Mouse (Mus musculus) inflammation-experienced regulatory T-cells (primary cell): Measurements from ENCODE around the gene Gm49369. TPM values are rescaled to one million over a fixed set of nuclear protein-coding genes. Genes with fewer than 3 reads are reported as not detected.

Experiments used
- polyA plus RNA-seq, 2 experiments: library from polyadenylated mRNA; unstranded; fragments of 100-300 nt; shearing (Covaris generic); gene quantifications; one replicate each; pipeline ENCODE4 v1.2.1; 2017

Gene Gm49369
- 1 to 10 TPM; 2.4 to 9.3 TPM for polyA plus RNA-seq

DNA sequence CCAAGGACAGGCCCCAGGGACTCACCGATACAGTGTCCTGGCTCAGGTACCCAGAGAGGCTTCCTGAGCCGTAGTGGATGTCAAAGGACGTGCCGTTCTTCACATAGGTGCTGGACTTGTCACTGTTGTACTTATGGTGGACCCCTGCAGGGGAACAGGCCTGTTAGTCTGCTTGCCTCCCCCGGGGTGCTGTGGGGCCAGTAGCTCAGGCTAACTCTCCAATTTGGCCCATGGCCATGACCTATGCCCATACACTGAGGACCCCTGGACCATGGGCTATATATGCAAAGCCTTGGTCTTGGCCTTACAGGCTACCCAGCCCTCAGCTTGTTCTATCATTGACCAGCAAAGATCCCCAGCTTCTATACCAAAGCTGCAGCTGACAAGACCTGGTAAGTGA, at the start of gene Gm49369:
TSS of gene Gm49369 (minus strand) at position 101 of the 400 bp plus-strand sequence.

DNA sequence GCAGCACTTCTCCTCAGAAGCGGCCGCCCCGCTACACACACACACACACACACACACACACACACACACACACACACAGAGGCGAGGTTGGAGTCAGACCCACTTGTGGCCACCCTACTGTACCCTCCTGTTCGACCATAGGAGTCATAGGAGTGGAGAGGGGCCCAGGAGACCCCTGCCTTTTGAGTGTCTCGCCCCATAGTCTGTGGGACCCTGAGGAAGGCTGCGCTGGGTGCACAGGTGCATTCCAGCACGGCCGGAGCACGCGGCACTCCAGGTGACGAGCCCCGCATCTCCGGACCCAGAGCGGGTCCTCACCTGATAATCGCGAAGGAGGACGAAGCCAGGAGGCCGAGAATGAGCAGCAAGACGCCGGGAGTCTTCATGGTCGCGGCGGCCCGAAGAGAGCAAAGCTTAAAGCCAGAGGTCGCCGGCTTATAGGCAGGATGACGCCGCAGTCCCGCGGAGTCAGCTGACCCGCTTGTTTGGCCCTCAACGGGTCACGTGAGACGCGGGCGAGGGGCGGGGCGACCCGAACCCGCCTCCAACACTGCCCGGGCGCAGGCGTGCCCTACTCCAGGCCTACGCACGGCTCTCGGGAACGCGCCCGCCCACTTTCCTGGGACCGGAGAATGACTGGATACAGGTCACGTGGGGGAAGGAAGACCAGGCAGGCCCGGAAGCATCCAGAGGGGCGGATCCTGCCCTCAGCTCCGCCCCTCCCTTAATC, 5.1 kb upstream of the Gm49369 start, which contains the start of gene Ctsd:
TSS of gene Ctsd (minus strand) at position 620 of the 730 bp plus-strand sequence.

DNA sequence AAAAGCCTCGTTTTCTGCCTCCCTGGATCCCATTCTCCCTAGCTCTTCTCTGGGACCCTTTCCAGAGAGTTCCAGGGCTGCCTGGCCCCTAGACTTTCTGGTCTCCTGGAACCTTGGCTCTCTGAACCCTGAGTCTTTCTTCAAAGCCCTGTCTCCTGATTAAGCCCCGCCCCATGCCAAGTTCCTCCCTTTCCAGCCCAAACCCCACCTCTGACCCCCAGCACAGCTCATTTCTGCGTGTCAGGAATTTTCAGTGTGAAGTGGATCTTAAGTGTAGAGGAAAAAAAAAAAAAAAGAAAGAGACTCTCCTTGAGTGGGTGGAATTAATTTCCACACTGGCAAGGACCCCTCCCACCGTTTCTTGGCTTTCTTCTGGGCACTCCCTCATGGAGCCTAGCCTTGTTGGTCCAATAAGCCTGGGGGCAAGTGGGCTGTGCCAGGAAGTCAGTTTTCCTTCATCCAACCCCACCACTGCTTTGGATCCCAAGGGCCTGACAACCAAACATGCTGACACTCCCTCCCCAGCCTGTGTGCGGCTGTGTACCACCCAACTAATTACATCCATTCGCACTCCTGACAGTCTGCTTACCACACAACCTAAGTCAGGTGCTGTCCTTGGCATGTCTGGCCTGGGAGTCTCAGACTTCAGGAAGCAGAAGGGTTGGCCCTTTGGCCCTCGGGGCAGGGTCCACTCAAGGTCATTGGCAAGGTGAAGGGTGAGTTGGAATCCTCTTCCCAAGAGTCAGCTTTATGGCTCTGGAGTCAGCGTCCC, 8.6 kb downstream of the Gm49369 start, which contains the start of gene Ifitm10:
TSS of gene Ifitm10 (minus strand) at position 113 of the 772 bp plus-strand sequence.

Other genes starting within 250 kb of the Gm49369 start
- gene Gm39115, start 246.6 kb downstream of the Gm49369 start, polyA plus RNA-seq, result not detected
- not detected for gene Gm45337, start 238.1 kb downstream of the Gm49369 start, polyA plus RNA-seq
- not detected for gene Gm29735, start 225.6 kb downstream of the Gm49369 start, polyA plus RNA-seq
- gene Gm4553, start 216.9 kb downstream of the Gm49369 start, polyA plus RNA-seq, result not detected
- gene Krtap5-2, start 206.7 kb downstream of the Gm49369 start, polyA plus RNA-seq, result not detected
- gene Gm10153, start 192.3 kb downstream of the Gm49369 start, polyA plus RNA-seq, result not detected
- gene Krtap5-3, start 181.3 kb downstream of the Gm49369 start, polyA plus RNA-seq, result not detected
- not detected for gene Gm7579, start 170.8 kb downstream of the Gm49369 start, polyA plus RNA-seq
- not detected for gene Krtap5-5, start 152.7 kb downstream of the Gm49369 start, polyA plus RNA-seq
- gene Gm40460, start 141.6 kb downstream of the Gm49369 start, polyA plus RNA-seq, result not detected
- gene Gm2431, start 124.3 kb downstream of the Gm49369 start, polyA plus RNA-seq, result 1 to 10 TPM in 1 of 2 experiments, not detected in 1; 2.0 TPM
- not detected for gene Gm4559, start 108.3 kb downstream of the Gm49369 start, polyA plus RNA-seq
- gene Krtap5-1, start 85.5 kb downstream of the Gm49369 start, polyA plus RNA-seq, result not detected
- under 1 TPM in 1 of 2 experiments, not detected in 1; 0.17 TPM for gene Krtap5-4, start 79.1 kb downstream of the Gm49369 start, polyA plus RNA-seq
- gene Ifitm10, start 8.9 kb downstream of the Gm49369 start, polyA plus RNA-seq, result 10 to 100 TPM in 1 of 2 experiments, 1 to 10 TPM in 1; 3.2 to 41.0 TPM
- gene Ctsd, start 5.4 kb upstream of the Gm49369 start, polyA plus RNA-seq, result 100 to 1,000 TPM; 384 to 590 TPM
- gene Syt8, start 52.2 kb upstream of the Gm49369 start, polyA plus RNA-seq, result not detected
- gene Tnni2, start 59.1 kb upstream of the Gm49369 start, polyA plus RNA-seq, result not detected
- 1,000 to 10,000 TPM in 1 of 2 experiments, 100 to 1,000 TPM in 1; 956 to 1,169 TPM for gene Lsp1, start 78.1 kb upstream of the Gm49369 start, polyA plus RNA-seq
- gene Tnnt3, start 116.2 kb upstream of the Gm49369 start, polyA plus RNA-seq, result 1 to 10 TPM; 2.0 to 4.4 TPM
- gene Mrpl23, start 150.0 kb upstream of the Gm49369 start, polyA plus RNA-seq, result 10 to 100 TPM in 1 of 2 experiments, 1 to 10 TPM in 1; 2.9 to 15.3 TPM